Mouse (Mus musculus): ENCODE results near the gene Edil3. TPM values are rescaled to one million over a fixed set of nuclear protein-coding genes. Genes with fewer than 3 reads are reported as not detected.

Edil3 gene
- polyA plus RNA-seq, 1 experiment from 2014 or later = 11.6 TPM

DNA sequence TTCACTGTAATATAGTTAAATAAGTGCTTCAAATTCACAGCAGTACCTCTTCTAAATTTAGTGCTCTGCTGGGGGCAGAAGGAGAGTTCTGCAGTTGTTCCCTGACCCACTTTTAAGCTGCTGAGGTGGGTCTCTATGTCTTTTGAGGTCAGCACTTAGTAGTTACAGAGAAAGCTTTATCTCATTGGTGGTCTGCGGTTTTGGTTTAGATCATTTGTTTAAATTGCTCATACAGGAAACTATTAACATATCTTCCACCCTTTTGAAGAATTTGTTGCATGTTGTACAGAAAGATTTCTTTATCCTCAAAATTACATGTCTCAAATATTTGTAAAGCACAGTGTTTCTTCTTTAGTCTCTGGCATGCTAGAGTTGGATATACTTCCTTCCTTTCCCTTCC, 12.5 kb downstream of the Edil3 start:
- Histone ChIP-seq H3K36me3 (no peaks in the 10 kb centered on the region), H3K4me3 (no peak overlapping the region), H3K27ac (no peak overlapping the region), H3K9me3 (no peaks in the 10 kb centered on the region), H3K4me1 (no peaks in the 10 kb centered on the region), H3K27me3 (ENCODE audit: insufficient read depth, poor library complexity, severe bottlenecking) (no peaks in the 10 kb centered on the region)
- 80% methylated on average over 1 of the region's 1 CpGs for WGBS
- no peak for DNase-seq (ENCODE audit: low spot score)

- WGBS = 81% methylated on average over 4 of the region's 4 CpGs
- DNase-seq (ENCODE audit: low spot score) = no peak
Observed at GRCm38 (mm10) chr13:88849739-88850138, 28.5 kb downstream of the Edil3 start.

GRCm38 (mm10) chr13:88879960-88880359, 58.7 kb downstream of the Edil3 start:
- H3K27ac ChIP-seq = no peak overlapping the region
- no peaks in the 10 kb centered on the region for H3K9me3 ChIP-seq
- H3K4me1 ChIP-seq = no peaks in the 10 kb centered on the region
- H3K27me3 ChIP-seq (ENCODE audit: insufficient read depth, poor library complexity, severe bottlenecking) = no peaks in the 10 kb centered on the region
- no peak for DNase-seq (ENCODE audit: low spot score)
- 85% methylated on average over 2 of the region's 2 CpGs for WGBS
- H3K36me3 ChIP-seq = no peaks in the 10 kb centered on the region
- H3K4me3 ChIP-seq = no peak overlapping the region

More at GRCm38 (mm10) chr13:88849739-88850138, 28.5 kb downstream of the Edil3 start:
- Histone ChIP-seq H3K27ac (no peak overlapping the region), H3K36me3 (no peaks in the 10 kb centered on the region), H3K9me3 (no peaks in the 10 kb centered on the region), H3K4me1 (no peaks in the 10 kb centered on the region), H3K4me3 (no peak overlapping the region), H3K27me3 (ENCODE audit: insufficient read depth, poor library complexity, severe bottlenecking) (no peaks in the 10 kb centered on the region)

DNA sequence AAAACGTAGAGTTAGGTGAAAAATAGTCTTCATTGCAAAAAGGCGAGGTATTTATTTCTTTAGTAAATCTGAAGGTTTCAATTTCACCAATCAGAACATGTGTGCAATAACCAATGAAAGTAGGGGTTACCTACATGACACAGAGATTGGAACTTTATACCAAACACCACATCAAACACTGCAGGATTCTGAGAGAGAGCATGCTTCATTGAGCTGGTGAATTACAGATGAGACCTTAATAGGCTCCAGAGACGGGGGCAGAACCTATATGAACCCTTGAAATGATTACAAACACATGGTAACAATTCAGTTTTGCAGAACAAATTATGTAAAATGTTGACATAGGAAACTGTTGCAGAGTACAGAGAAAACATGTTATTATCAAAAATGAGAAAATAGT, 69.5 kb downstream of the Edil3 start:
- Histone ChIP-seq H3K27me3 (ENCODE audit: insufficient read depth, poor library complexity, severe bottlenecking) (no peaks in the 10 kb centered on the region), H3K4me1 (no peaks in the 10 kb centered on the region), H3K9me3 (no peaks in the 10 kb centered on the region), H3K4me3 (no peak overlapping the region), H3K36me3 (no peaks in the 10 kb centered on the region), H3K27ac (no peak overlapping the region)
- no peak for DNase-seq (ENCODE audit: low spot score)
- WGBS = 78% methylated on average over 3 of the region's 3 CpGs

GRCm38 (mm10) chr13:88900046-88900445, 78.8 kb downstream of the Edil3 start:
- DNase-seq (ENCODE audit: low spot score) = no peak
- Histone ChIP-seq H3K27me3 (ENCODE audit: insufficient read depth, poor library complexity, severe bottlenecking) (no peaks in the 10 kb centered on the region), H3K9me3 (no peaks in the 10 kb centered on the region), H3K4me1 (no peaks in the 10 kb centered on the region), H3K4me3 (no peak overlapping the region), H3K27ac (no peak overlapping the region), H3K36me3 (no peaks in the 10 kb centered on the region)
- 78% methylated on average over 3 of the region's 3 CpGs for WGBS

GRCm38 (mm10) chr13:88907405-88907804, 86.1 kb downstream of the Edil3 start:
- Histone ChIP-seq H3K9me3 (no peaks in the 10 kb centered on the region), H3K4me1 (no peaks in the 10 kb centered on the region), H3K36me3 (no peaks in the 10 kb centered on the region), H3K27ac (no peak overlapping the region), H3K4me3 (no peak overlapping the region), H3K27me3 (ENCODE audit: insufficient read depth, poor library complexity, severe bottlenecking) (no peaks in the 10 kb centered on the region)
- WGBS = 81% methylated on average over 1 of the region's 1 CpGs
- no peak for DNase-seq (ENCODE audit: low spot score)

DNA sequence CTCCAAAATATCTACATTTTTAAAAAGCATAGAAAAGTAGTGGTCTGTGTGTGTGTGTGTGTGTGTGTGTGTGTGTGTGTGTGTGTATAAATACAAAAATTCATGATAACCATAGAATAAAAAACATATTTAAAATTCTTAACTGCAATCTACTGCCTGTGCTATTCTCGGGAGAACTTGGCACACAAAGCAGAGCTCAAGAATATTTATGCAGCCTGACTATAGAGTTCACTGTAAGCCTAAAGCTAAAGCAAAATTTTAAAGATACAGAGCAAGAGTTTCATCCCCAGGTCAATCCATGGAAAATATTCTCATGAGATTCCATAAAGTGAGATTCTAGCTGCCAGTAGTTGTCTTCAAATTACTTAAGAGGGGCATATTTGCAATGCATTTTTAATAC, 86.9 kb downstream of the Edil3 start:
- H3K4me3 ChIP-seq = no peak overlapping the region
- DNase-seq (ENCODE audit: low spot score) = no peak
- 77% methylated on average over 1 of the region's 1 CpGs for WGBS
- no peaks in the 10 kb centered on the region for H3K27me3 ChIP-seq (ENCODE audit: insufficient read depth, poor library complexity, severe bottlenecking)
- H3K9me3 ChIP-seq = no peaks in the 10 kb centered on the region
- no peak overlapping the region for H3K27ac ChIP-seq
- no peaks in the 10 kb centered on the region for H3K4me1 ChIP-seq
- no peaks in the 10 kb centered on the region for H3K36me3 ChIP-seq

DNA sequence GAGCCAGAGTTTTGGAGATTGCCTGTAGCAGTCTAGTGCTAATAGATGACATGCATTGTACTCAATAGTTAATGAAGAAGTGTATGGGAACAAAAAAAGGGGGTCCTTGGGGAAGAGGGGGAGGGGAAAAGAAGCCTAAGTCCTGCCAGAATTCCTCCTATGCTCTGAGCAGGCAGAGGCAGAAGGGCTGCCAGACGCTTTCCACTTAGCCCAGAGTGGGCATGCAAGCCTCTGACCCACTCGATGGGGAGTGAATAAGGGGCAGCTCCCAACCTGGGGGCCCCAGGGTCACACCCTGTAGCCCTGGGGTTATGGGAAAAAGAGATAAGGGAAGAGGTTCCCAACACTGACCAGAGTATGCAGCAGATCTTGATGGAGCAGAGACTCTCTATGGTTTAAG, 95.2 kb downstream of the Edil3 start:
- no peaks in the 10 kb centered on the region for H3K27me3 ChIP-seq (ENCODE audit: insufficient read depth, poor library complexity, severe bottlenecking)
- no peak overlapping the region for H3K4me3 ChIP-seq
- no peaks in the 10 kb centered on the region for H3K36me3 ChIP-seq
- no peaks in the 10 kb centered on the region for H3K9me3 ChIP-seq
- DNase-seq (ENCODE audit: low spot score) = no peak
- H3K4me1 ChIP-seq = no peaks in the 10 kb centered on the region
- H3K27ac ChIP-seq = no peak overlapping the region
- 50% methylated on average over 2 of the region's 2 CpGs for WGBS

GRCm38 (mm10) chr13:88929626-88930025, 108.4 kb downstream of the Edil3 start:
- H3K27ac ChIP-seq = no peak overlapping the region
- no peak overlapping the region for H3K4me3 ChIP-seq
- no peaks in the 10 kb centered on the region for H3K36me3 ChIP-seq
- DNase-seq (ENCODE audit: low spot score) = no peak
- 73% methylated on average over 4 of the region's 4 CpGs for WGBS
- no peaks in the 10 kb centered on the region for H3K9me3 ChIP-seq
- H3K4me1 ChIP-seq = no peaks in the 10 kb centered on the region
- no peaks in the 10 kb centered on the region for H3K27me3 ChIP-seq (ENCODE audit: insufficient read depth, poor library complexity, severe bottlenecking)

DNA sequence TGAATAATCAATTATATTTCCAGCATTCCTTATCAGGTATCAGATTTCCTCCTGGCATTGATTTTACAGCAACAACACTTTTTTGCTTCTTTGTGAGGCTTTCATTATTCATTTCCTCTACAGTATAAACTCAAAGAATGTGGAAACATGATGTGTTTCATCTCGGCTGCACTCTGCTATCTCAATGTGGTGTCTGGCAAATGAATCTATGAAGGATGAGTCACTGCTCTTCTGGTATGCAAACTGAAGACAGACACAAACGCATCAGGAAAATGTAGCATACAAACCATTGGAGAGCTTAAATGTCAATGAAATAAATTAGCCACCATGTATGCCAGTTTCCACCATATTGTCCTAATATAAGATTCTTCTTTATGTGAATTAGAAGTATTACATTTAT, 117.3 kb downstream of the Edil3 start:
- no peak overlapping the region for H3K27ac ChIP-seq
- H3K36me3 ChIP-seq = no peaks in the 10 kb centered on the region
- 65% methylated on average over 2 of the region's 2 CpGs for WGBS
- no peak for DNase-seq (ENCODE audit: low spot score)
- H3K27me3 ChIP-seq (ENCODE audit: insufficient read depth, poor library complexity, severe bottlenecking) = no peaks in the 10 kb centered on the region
- H3K4me1 ChIP-seq = no peaks in the 10 kb centered on the region
- no peaks in the 10 kb centered on the region for H3K9me3 ChIP-seq
- H3K4me3 ChIP-seq = no peak overlapping the region

DNA sequence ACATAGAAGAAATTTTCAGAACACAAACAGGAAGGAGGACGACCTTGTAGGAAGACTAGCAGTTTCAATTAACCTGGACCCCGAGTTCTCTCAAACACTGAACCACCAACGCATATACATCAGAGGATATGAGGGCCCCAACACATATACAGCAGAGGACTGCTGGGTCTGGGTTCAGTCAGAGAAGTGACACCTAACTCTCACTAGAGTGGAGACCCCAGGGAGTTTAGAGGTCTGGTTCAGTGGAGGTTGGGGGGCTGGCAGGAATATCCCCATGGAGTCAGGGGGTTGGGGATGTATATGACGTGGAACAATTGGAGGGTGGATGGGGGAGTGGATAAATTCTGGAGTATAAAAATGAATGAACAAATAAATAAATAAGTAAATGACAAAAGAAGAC, 151.1 kb downstream of the Edil3 start:
- Histone ChIP-seq H3K4me1 (no peaks in the 10 kb centered on the region), H3K27me3 (ENCODE audit: insufficient read depth, poor library complexity, severe bottlenecking) (no peaks in the 10 kb centered on the region), H3K4me3 (no peak overlapping the region), H3K9me3 (no peaks in the 10 kb centered on the region), H3K27ac (no peak overlapping the region), H3K36me3 (no peaks in the 10 kb centered on the region)
- 74% methylated on average over 4 of the region's 4 CpGs for WGBS
- DNase-seq (ENCODE audit: low spot score) = no peak

DNA sequence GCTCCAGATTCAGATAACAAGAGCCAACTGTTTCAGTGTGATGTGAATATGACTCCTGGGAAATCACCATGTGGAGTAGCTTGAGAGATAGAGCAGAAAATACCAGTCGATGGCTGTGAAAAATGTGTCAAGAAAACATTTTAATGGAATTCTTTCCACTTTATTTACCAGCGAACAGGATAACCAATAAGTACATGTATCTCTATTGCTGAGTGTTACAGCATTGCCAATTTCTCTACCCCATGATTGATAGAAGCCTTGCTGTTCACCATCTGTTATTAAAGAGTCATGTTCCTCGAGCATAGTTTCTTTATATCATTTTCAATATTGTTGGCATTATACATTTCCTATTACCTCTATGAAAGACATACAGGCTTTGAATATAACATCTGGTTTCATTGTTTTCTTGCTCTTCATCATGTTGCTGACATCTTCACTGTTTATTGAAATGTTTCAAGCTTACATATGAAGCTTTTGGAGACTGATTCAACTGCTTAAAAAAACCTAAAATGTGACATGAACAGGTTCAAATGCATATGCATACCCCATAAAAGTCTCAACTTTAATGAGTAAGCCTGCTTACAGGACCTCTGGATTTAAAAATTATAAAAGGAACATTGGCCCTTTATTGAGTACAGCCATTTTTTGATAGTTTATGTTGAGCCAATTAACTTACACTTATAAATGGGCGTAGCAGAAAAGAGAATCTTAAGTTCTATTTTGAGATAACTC, 186.6 kb downstream of the Edil3 start:
- Histone ChIP-seq H3K9me3 (no peaks in the 10 kb centered on the region), H3K4me3 (no peak overlapping the region), H3K27me3 (ENCODE audit: insufficient read depth, poor library complexity, severe bottlenecking) (no peaks in the 10 kb centered on the region), H3K27ac (no peak overlapping the region), H3K36me3 (no peaks in the 10 kb centered on the region), H3K4me1 (no peaks in the 10 kb centered on the region)
- no peak for DNase-seq (ENCODE audit: low spot score)
- WGBS = 78% methylated on average over 4 of the region's 4 CpGs

GRCm38 (mm10) chr13:89012500-89012899, 191.2 kb downstream of the Edil3 start:
- no peak for DNase-seq (ENCODE audit: low spot score)
- Histone ChIP-seq H3K27me3 (ENCODE audit: insufficient read depth, poor library complexity, severe bottlenecking) (no peaks in the 10 kb centered on the region), H3K9me3 (no peaks in the 10 kb centered on the region), H3K27ac (no peak overlapping the region), H3K36me3 (no peaks in the 10 kb centered on the region), H3K4me3 (no peak overlapping the region), H3K4me1 (no peaks in the 10 kb centered on the region)
